Mouse (Mus musculus) thymus, adult 2 months (tissue): Measurements from ENCODE around the gene Rnf130. TPM values are rescaled to one million over a fixed set of nuclear protein-coding genes. Genes with fewer than 3 reads are reported as not detected.
A peak's percentile ranks its signal among the peaks of the same experiment; 100 is the strongest.

Source experiments
- DNase-seq: peaks from one replicate; pipeline ENCODE4 v3.0.0; 2021
- H3K27ac ChIP-seq: fragments of 200-500 bp; 2 replicates; pipeline ENCODE4 v1.5.1; 2012; ENCODE audit warnings: low read length, control low read depth; ENCODE audit not compliant: control insufficient read depth, insufficient read depth
- H3K27me3 ChIP-seq: fragments of 200-500 bp; 2 replicates; pipeline ENCODE4 v1.6.1; 2012; ENCODE audit warnings: mild to moderate bottlenecking, low read length, moderate library complexity, mixed read lengths; ENCODE audit not compliant: control insufficient read depth, insufficient read depth
- H3K36me3 ChIP-seq: fragments of 200-500 bp; 2 replicates; pipeline ENCODE4 v1.6.1; 2012; ENCODE audit warnings: mild to moderate bottlenecking, low read length, moderate library complexity; ENCODE audit not compliant: control insufficient read depth, insufficient read depth
- H3K4me1 ChIP-seq: fragments of 200-500 bp; replicated peaks from 2 replicates; pipeline ENCODE4 v1.6.1; 2012; ENCODE audit warnings: low read length; ENCODE audit not compliant: control insufficient read depth, insufficient read depth
- H3K4me3 ChIP-seq: fragments of 200-500 bp; 2 replicates; pipeline ENCODE4 v1.5.1; 2012; ENCODE audit warnings: mild to moderate bottlenecking, low read length, control low read depth, moderate library complexity; ENCODE audit not compliant: control insufficient read depth, insufficient read depth
- CTCF ChIP-seq: fragments of 200-500 bp; IDR thresholded peaks from 2 replicates; pipeline ENCODE4 v1.5.1; 2012; ENCODE audit warnings: mild to moderate bottlenecking, control low read depth, low read length, moderate library complexity, borderline replicate concordance; ENCODE audit not compliant: control insufficient read depth, poor library complexity, insufficient read depth; ENCODE audit errors: extremely low read depth
- POLR2A ChIP-seq: fragments of 200-500 bp; IDR thresholded peaks from 2 replicates; pipeline ENCODE4 v1.6.1; 2012; ENCODE audit warnings: mild to moderate bottlenecking, low read length, control low read depth, moderate library complexity; ENCODE audit not compliant: control insufficient read depth, poor library complexity, insufficient read depth; ENCODE audit errors: extremely low read depth
- WGBS: fragments of 180-500 bp; shearing (Covaris S2); methylation state at CpG from one replicate; pipeline ENCODE4 v1.1.7; 2018; 5-methylcytosine and 5-hydroxymethylcytosine counted together
- polyA plus RNA-seq: library from polyadenylated mRNA; depleted of rRNA; stranded (reverse); fragments of >200 nt; gene quantifications from 2 replicates; pipeline ENCODE4 v1.2.3, GENCODE M21; 2012

Gene Rnf130
- polyA plus RNA-seq, 1 experiment = 30.3 TPM

- Histone ChIP-seq H3K4me1 (peaks cover 35% of the 10 kb centered on the region), H3K4me3 (no peak overlapping the region), H3K27me3 (no peaks in the 10 kb centered on the region), H3K36me3 (no peaks in the 10 kb centered on the region), H3K27ac (peak overlapping the region; percentile 28; the same call in 1 of the 2 replicates)
- no peak for TF ChIP-seq POLR2A
- TF ChIP-seq CTCF = no peak
- 18% methylated on average over 4 of the region's 4 CpGs for WGBS
- peak; percentile 8 for DNase-seq
These were observed 42.3 kb upstream of the Rnf130 start for GRCm38 (mm10) chr11:49982881-49983280.

DNA sequence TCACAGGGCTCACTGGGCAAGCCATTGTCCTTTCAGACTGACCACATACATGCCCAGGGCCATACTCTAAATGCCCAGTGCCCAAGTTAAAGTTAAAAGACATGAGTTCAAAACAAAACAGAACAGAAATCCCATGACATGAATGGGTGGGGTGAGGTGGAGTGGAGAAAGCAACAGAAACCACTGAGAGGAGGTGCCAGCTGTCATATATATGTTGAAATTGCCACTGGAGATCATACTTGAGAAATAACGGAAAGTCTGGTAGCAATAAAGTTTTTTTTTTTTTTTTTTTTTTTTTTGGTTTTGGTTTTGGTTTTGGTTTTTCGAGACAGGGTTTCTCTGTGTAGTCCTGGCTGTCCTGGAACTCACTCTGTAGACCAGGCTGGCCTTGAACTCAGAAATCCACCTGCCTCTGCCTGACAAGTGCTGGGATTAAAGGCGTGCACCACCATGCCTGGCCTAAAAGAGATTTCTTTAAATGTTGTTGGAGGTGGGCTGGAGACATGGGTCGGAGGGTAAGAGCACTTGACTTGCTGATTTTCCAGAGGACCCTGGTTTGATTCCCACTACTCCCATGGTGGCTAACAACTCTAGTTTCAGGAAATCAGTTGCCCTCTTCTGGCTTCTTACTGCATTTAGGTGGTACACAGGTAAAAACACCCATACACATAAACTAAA, 41.1 kb upstream of the Rnf130 start:
- H3K4me1 ChIP-seq = peaks cover 35% of the 10 kb centered on the region
- H3K36me3 ChIP-seq = no peaks in the 10 kb centered on the region
- peak overlapping the region; percentile 20; the same call in 1 of the 2 replicates for H3K27ac ChIP-seq
- no peak for DNase-seq
- no peak overlapping the region for H3K4me3 ChIP-seq
- no peak for TF ChIP-seq POLR2A
- TF ChIP-seq CTCF = no peak
- WGBS = 46% methylated on average over 4 of the region's 4 CpGs
- H3K27me3 ChIP-seq = no peaks in the 10 kb centered on the region

GRCm38 (mm10) chr11:49985009-49985408, 40.1 kb upstream of the Rnf130 start:
- Histone ChIP-seq H3K27ac (no peak overlapping the region), H3K4me3 (no peak overlapping the region), H3K27me3 (no peaks in the 10 kb centered on the region), H3K36me3 (no peaks in the 10 kb centered on the region), H3K4me1 (peaks cover 30% of the 10 kb centered on the region)
- WGBS = 92% methylated on average over 4 of the region's 4 CpGs
- TF ChIP-seq POLR2A (no peak), CTCF (no peak)
- no peak for DNase-seq

- no peak overlapping the region for H3K4me3 ChIP-seq
- TF ChIP-seq POLR2A = no peak
- no peak for TF ChIP-seq CTCF
- peak; percentile 39 for DNase-seq
These were observed 38.7 kb upstream of the Rnf130 start for GRCm38 (mm10) chr11:49986277-49987036.

GRCm38 (mm10) chr11:49994536-49994935, 30.6 kb upstream of the Rnf130 start:
- TF ChIP-seq POLR2A = no peak
- TF ChIP-seq CTCF = no peak
- no peaks in the 10 kb centered on the region for H3K27me3 ChIP-seq
- no peaks in the 10 kb centered on the region for H3K36me3 ChIP-seq
- DNase-seq = no peak
- 8% methylated on average over 2 of the region's 2 CpGs for WGBS
- peaks cover 5% of the 10 kb centered on the region for H3K4me1 ChIP-seq
- no peak overlapping the region for H3K27ac ChIP-seq
- H3K4me3 ChIP-seq = no peak overlapping the region

More at GRCm38 (mm10) chr11:49986277-49987036, 38.7 kb upstream of the Rnf130 start:
- Histone ChIP-seq H3K27me3 (no peaks in the 10 kb centered on the region), H3K27ac (no peak overlapping the region), H3K36me3 (no peaks in the 10 kb centered on the region), H3K4me1 (peaks cover 20% of the 10 kb centered on the region)
- 23% methylated on average over 10 of the region's 10 CpGs for WGBS

DNA sequence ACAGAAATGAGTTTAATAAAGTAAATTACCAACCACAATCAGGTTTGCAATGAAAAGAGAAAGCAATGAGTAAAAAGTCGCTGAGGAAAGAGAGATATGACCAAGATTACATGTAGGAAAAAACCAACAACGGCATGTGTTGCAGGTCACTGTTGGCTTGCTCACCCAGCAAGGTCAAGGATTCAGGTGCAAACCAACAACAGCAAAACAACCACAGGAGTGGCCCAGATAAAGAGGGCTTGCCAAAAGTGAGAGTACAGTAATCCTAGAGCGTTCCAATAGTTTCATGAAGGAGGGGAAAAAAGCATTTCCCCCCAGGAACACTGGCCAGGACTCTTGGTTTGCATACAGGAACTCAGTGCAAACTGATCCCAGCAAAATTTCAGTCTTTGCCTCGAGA, 28.7 kb upstream of the Rnf130 start:
- TF ChIP-seq CTCF = no peak
- DNase-seq = no peak
- WGBS = 38% methylated on average over 4 of the region's 4 CpGs

More for the DNA sequence above, 28.7 kb upstream of the Rnf130 start:
- Histone ChIP-seq H3K27ac (no peak overlapping the region), H3K4me1 (peaks cover 5% of the 10 kb centered on the region), H3K4me3 (no peak overlapping the region), H3K27me3 (no peaks in the 10 kb centered on the region), H3K36me3 (no peaks in the 10 kb centered on the region)
